Comparison of ENCODE assay signal across 1 mouse cellular context in genomic region chr2:118766041-118767033, GRCm38 (mm10).
TF ChIP-seq lines count a peak whose summit lies in the region.

No protein-coding gene starts in this region.

TF ChIP-seq in myocyte, 11 proteins besides CTCF, POLR2A, EP300 and RAD21 (continued from another document):
- no peak for TF ChIP-seq MAX (IDR thresholded peaks at IDR 0.05; ENCODE audit: low read depth)
